Mouse (Mus musculus) heart, adult 18-20 months (tissue): Measurements from ENCODE around the gene Arhgap35. TPM values are rescaled to one million over a fixed set of nuclear protein-coding genes. Genes with fewer than 3 reads are reported as not detected.
"Not testable (repeated sequence)": the region's sequence is repeated elsewhere in the genome, so short reads cannot be mapped to it uniquely, and the experiment has no call there.

Experiments used
- DNase-seq, 2 experiments: peaks; one replicate each; pipeline ENCODE4 v3.0.0; 2021 to 2022; ENCODE audit warnings: mixed read lengths in 1 of 2
- long read RNA-seq, 2 experiments: library from polyadenylated mRNA; stranded (forward); transcript quantifications; one replicate each; pipeline ENCODE4 v2.0.0; 2021
- total RNA-seq, 2 experiments: library from RNA; stranded (reverse); gene quantifications; 2 replicates each; pipeline ENCODE4 v1.2.3; 2021

The Arhgap35 gene
- 10 to 100 TPM; 31.8 to 33.9 TPM for total RNA-seq
- long read RNA-seq, experiment 1, partial matches to known transcripts: 1 of 38 reads
- long read RNA-seq, experiment 1, other reads (novel, unspliced or antisense): 37 of 38 reads
- long read RNA-seq, experiment 2, partial matches to known transcripts: 0 of 21 reads
- long read RNA-seq, experiment 2, other reads (novel, unspliced or antisense): 21 of 21 reads

- peak; percentile 97 to 100 for DNase-seq
Observed at GRCm38 (mm10) chr7:16614888-16615715, at the start of gene Arhgap35. Gene Arhgap35, minus strand, starts transcription at chr7:16614993.

- no peak for DNase-seq
Observed at GRCm38 (mm10) chr7:16644260-16644659, 29.5 kb upstream of the Arhgap35 start.

GRCm38 (mm10) chr7:16643106-16643505, 28.3 kb upstream of the Arhgap35 start:
- not testable (repeated sequence) for DNase-seq

- peak; percentile 73 to 78 for DNase-seq
Observed at GRCm38 (mm10) chr7:16639028-16639427, 24.2 kb upstream of the Arhgap35 start.

- DNase-seq: peak in 1 of 2 experiments; percentile 21
Observed at GRCm38 (mm10) chr7:16635116-16635515, 20.3 kb upstream of the Arhgap35 start.

GRCm38 (mm10) chr7:16633913-16634312, 19.1 kb upstream of the Arhgap35 start:
- not testable (repeated sequence) for DNase-seq

- no peak for DNase-seq
Observed at GRCm38 (mm10) chr7:16631932-16632331, 17.1 kb upstream of the Arhgap35 start.

GRCm38 (mm10) chr7:16631025-16631424, 16.2 kb upstream of the Arhgap35 start:
- DNase-seq: no peak

- peak; percentile 45 to 73 for DNase-seq
Observed at GRCm38 (mm10) chr7:16629598-16630296, 15.0 kb upstream of the Arhgap35 start.

GRCm38 (mm10) chr7:16628096-16628771, 13.4 kb upstream of the Arhgap35 start:
- DNase-seq: peak; percentile 56 to 84

GRCm38 (mm10) chr7:16623687-16624086, 8.9 kb upstream of the Arhgap35 start:
- no peak for DNase-seq

GRCm38 (mm10) chr7:16623131-16623530, 8.3 kb upstream of the Arhgap35 start:
- DNase-seq: no peak

GRCm38 (mm10) chr7:16621066-16621622, 6.4 kb upstream of the Arhgap35 start:
- DNase-seq: peak; percentile 57 to 66

GRCm38 (mm10) chr7:16618661-16619211, 3.9 kb upstream of the Arhgap35 start:
- peak; percentile 87 to 90 for DNase-seq

- DNase-seq: peak; percentile 52 to 85
Observed at GRCm38 (mm10) chr7:16617045-16617444, 2.3 kb upstream of the Arhgap35 start.

GRCm38 (mm10) chr7:16614171-16614887, 464 bp downstream of the Arhgap35 start:
- DNase-seq: peak; percentile 70 to 77

- DNase-seq: peak; percentile 24 to 48
Observed at GRCm38 (mm10) chr7:16613461-16614170, 1.2 kb downstream of the Arhgap35 start.

GRCm38 (mm10) chr7:16610345-16610744, 4.4 kb downstream of the Arhgap35 start:
- DNase-seq: peak in 1 of 2 experiments; percentile 22

GRCm38 (mm10) chr7:16608961-16609360, 5.8 kb downstream of the Arhgap35 start:
- no peak for DNase-seq

GRCm38 (mm10) chr7:16608046-16608445, 6.7 kb downstream of the Arhgap35 start:
- DNase-seq: peak; percentile 40 to 41
